Mouse (Mus musculus): ENCODE results near the gene Tlcd1.

Tlcd1 gene

DNA sequence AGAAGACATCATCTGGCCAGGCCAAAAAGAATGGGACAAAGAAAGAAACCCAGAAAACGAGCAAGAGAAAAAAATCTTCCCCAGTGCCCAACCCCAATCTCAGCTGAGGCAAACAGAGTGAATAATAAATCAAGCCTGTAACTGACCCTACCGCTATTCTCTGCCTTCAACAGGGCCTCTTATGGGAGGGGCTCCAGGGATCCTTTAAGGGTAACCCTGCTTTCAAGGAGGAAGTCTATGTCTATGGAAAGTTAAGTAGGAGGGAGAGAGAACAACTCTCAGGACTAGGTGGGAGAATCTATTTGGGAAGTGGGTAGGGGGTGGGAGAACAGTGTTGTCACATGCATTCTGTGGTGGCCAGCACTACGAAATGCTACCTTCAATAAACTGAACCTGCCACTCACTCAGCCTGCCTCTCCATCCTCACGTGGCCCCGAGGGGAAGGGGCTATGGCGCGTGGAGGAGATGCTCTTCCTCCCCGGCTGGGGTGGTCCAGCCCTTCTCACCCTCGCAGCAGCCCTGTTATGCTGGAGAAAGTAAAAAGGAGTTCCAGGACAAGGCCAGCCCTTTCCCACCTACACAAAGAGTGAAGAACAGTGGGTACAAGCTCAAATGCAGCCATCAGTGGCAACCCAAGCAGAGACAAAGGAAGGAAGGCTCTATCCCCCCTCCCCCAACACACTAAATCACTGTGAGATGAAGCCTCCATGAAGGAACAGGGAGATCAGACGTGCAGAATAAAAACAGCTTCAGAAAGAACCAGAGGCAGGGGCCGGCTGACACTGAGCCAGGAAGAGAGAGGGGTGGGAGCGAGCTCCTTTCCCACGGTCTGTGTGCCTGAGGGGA lies 29.1 kb downstream of the Tlcd1 start:
- DNase-seq: no peak

DNA sequence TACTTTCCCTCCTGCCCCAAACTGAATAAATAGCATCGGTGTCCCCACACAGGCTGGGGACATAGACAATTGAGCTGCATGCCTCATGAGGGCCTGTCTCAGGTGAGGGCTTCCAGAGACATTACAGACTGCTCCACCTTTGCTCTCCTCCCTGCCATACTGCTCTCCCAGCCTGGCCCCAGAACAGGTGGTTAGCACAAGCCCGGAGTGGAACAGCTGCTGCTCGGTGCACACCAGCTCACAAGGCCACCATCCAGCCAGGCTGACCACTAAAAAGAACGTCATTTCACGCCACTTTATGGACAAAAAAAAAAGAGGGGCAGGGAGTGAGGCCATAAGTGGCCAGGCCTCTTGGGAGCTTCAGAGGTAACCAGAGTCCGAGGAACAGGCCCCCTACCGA lies 30.7 kb downstream of the Tlcd1 start:
- DNase-seq: no peak

GRCm38 (mm10) chr11:78209886-78210285 lies 33.4 kb downstream of the Tlcd1 start:
- DNase-seq: no peak

GRCm38 (mm10) chr11:78210615-78211014 lies 34.1 kb downstream of the Tlcd1 start:
- no peak for DNase-seq

DNA sequence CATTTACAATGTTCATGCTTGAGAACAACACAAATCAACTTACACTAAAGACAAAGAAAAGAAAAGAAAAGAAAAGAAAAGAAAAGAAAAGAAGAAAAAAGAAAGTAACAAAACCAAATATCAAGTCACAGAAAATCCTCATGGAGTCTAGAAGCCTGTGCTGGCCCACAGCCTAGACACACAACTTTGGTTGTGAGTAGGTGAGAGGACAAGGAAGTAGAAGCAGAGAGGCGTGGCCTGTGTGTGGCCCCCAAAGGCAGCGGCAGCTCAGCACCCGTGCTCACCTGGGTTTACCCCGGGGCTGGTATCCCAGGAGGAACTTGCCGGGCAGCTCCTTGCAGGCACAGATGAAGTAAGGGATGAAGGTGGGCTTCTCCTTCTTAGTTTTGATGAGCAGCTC lies 35.0 kb downstream of the Tlcd1 start:
- no peak for DNase-seq

DNA sequence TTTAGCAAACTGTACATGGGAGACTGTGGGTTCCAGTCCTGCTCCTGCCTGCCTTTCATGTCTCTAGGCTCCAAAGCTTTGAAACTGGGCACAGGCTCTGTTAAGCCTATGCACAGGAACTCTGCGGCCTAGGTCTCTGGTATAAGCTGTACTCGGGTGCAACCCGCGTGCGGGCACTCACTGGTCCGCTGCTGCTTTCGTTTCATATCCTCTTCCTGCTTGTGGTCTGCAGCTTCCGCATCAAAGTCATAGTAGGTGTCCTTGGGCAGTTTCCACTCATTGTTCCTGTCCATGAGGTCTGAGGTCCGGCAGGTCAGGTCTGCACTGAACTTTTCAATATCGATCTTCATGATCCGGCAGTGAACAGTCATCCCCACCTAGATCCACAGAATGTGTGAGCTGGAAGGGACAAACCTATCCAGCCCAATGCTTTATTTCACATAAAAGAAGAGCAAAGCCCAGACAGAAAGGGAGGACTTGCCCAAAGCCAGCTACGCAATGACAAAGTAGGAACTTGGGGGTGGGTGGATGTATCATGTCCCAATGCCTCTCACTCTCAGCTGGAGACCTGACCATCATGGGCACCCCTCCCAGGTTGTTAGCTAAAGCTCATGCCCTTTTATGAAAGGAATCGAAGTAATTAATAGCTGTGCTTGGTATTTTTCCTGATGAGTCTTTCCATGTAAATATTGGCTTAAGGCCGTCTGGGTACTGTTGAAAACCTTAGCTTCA lies 36.7 kb downstream of the Tlcd1 start:
- peak; percentile 13 for DNase-seq

DNA sequence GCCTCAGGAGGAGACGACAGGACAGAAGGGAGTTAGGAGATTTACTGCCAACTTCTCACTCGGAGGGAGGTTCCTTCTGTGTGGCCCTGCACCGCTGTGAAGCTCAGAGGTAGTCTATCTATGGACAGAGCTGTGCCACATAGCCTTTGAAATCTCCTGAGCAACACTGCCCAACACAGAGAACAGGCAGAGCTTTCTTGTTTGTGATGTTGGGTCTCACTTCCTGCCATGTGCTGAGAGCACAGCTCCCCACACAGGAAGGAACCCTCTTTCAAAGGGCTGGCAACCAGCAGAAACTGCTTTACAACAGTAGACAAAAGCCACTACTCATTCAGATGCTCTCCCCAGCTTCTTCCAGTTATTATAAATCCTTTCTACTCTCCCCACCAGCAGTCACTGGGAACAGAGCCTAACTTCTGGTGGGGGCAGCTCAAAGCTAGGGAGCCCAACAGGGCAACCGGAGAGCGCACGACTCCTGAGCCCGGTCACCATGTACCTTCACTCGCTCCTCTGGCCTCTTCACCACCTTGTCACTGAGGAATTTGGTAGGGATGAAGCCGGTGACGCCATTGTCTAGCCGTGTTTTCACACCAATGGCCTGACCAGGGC lies 39.3 kb downstream of the Tlcd1 start:
- no peak for DNase-seq

- DNase-seq: no peak
Measured at GRCm38 (mm10) chr11:78223586-78223985, 47.1 kb downstream of the Tlcd1 start.
